Mouse (Mus musculus): Measurements from ENCODE around the gene Sh2d3c.

DNA sequence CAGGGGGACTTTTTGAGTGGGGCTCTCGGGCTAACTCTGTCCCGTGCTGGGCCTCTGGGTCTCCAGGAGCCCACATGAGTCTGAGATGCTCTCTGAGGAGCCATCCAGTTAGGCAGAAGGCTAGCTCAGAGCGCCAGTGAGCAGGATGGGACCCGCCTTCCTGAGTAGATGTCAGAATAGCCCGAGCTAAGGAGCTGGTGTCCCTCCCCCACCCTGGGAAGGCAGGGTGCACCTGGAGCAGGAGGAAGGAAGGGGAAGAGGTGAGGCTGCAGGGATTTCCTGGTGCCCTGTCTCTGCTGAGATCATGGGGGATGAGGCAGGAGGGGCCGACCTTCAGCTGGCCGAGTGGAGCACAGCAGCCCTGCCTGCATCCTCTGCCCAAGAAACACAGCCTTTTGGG, 7.6 kb downstream of the Sh2d3c start:
- TF ChIP-seq CTCF (IDR thresholded peaks at IDR 0.05; ENCODE audit: control insufficient read depth, insufficient read depth, low read length) (no peak), POLR2A (IDR thresholded peaks at IDR 0.05; ENCODE audit: borderline replicate concordance, control insufficient read depth, low read depth, low read length) (no peak)

Data from bone marrow, adult 2 months (tissue).